Mouse (Mus musculus): ENCODE results near the gene Anxa6.

DNA sequence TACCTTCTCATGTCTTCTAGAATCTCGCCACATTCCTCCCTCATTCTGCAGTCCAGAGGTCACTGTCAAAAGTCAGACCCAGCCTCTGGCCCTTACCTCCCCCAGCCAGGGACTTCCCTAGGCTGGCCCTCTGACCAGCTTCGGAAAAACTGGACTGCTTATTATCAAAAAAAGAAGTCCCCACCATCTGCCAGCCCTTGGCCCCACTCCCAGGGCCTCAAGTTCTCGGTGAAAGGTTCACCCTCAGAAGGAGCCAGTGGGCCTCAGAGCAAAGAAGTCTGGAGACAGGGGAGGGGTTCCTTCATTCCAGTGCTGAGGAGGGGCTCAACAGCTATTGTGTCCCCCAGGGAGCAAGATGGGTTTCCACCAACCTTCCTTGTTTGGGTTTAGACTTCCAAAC is 71.3 kb downstream of the Anxa6 start:
- TF ChIP-seq CTCF (IDR thresholded peaks at IDR 0.05; ENCODE audit: control insufficient read depth, insufficient read depth, low read length) (no peak), POLR2A (IDR thresholded peaks at IDR 0.05; ENCODE audit: borderline replicate concordance, control insufficient read depth, low read depth, low read length) (no peak)
